Mouse (Mus musculus): ENCODE results near the gene Olfr1166. TPM values are rescaled to one million over a fixed set of nuclear protein-coding genes. Genes with fewer than 3 reads are reported as not detected.

Gene Olfr1166
- polyA plus RNA-seq (2015; fragmentation: Nextera tagmentation; extraction: Ambion mirVana), result not detected in 2 replicates

GRCm38 (mm10) chr2:88128172-88128571 is at the start of gene Olfr1166:
TSS of gene Olfr1166 (minus strand) at chr2:88128272.

GRCm38 (mm10) chr2:88155093-88155492 is 27.0 kb upstream of the Olfr1166 start, which contains the start of gene Olfr1167:
TSS of gene Olfr1167 (minus strand) at chr2:88155193.

GRCm38 (mm10) chr2:88093866-88094265 is 34.2 kb downstream of the Olfr1166 start, which contains the start of gene Olfr1164:
TSS of gene Olfr1164 (minus strand) at chr2:88093966.

Other genes with a start within 250 kb of the Olfr1166 start
- gene Olfr1153, start 233.3 kb downstream of the Olfr1166 start, polyA plus RNA-seq (2015; fragmentation: Nextera tagmentation; extraction: Ambion mirVana), result not detected in 2 replicates
- not detected in 2 replicates for gene Olfr1154, start 223.1 kb downstream of the Olfr1166 start, polyA plus RNA-seq (2015; fragmentation: Nextera tagmentation; extraction: Ambion mirVana)
- gene Olfr1155, start 183.1 kb downstream of the Olfr1166 start, polyA plus RNA-seq (2015; fragmentation: Nextera tagmentation; extraction: Ambion mirVana), result not detected in 2 replicates
- gene Olfr1156, start 175.2 kb downstream of the Olfr1166 start, polyA plus RNA-seq (2015; fragmentation: Nextera tagmentation; extraction: Ambion mirVana), result not detected in 2 replicates
- not detected in 2 replicates for gene Olfr1157, start 160.0 kb downstream of the Olfr1166 start, polyA plus RNA-seq (2015; fragmentation: Nextera tagmentation; extraction: Ambion mirVana)
- gene Olfr74, start 153.6 kb downstream of the Olfr1166 start, polyA plus RNA-seq (2015; fragmentation: Nextera tagmentation; extraction: Ambion mirVana), result not detected in 2 replicates
- gene Olfr1158, start 138.2 kb downstream of the Olfr1166 start, polyA plus RNA-seq (2015; fragmentation: Nextera tagmentation; extraction: Ambion mirVana), result not detected in 2 replicates
- not detected in 2 replicates for gene Olfr1160, start 120.0 kb downstream of the Olfr1166 start, polyA plus RNA-seq (2015; fragmentation: Nextera tagmentation; extraction: Ambion mirVana)
- not detected in 2 replicates for gene Olfr1161, start 105.5 kb downstream of the Olfr1166 start, polyA plus RNA-seq (2015; fragmentation: Nextera tagmentation; extraction: Ambion mirVana)
- 0.05 TPM in 1 of 2 replicates, not detected in the other for gene Olfr73, start 90.6 kb downstream of the Olfr1166 start, polyA plus RNA-seq (2015; fragmentation: Nextera tagmentation; extraction: Ambion mirVana)
- not detected in 2 replicates for gene Olfr1162, start 77.1 kb downstream of the Olfr1166 start, polyA plus RNA-seq (2015; fragmentation: Nextera tagmentation; extraction: Ambion mirVana)
- not detected in 2 replicates for gene Olfr1163, start 56.4 kb downstream of the Olfr1166 start, polyA plus RNA-seq (2015; fragmentation: Nextera tagmentation; extraction: Ambion mirVana)
- gene Olfr1164, start 34.3 kb downstream of the Olfr1166 start, polyA plus RNA-seq (2015; fragmentation: Nextera tagmentation; extraction: Ambion mirVana), result not detected in 2 replicates
- not detected in 2 replicates for gene Olfr1167, start 26.9 kb upstream of the Olfr1166 start, polyA plus RNA-seq (2015; fragmentation: Nextera tagmentation; extraction: Ambion mirVana)
- not detected in 2 replicates for gene Olfr1168, start 53.6 kb upstream of the Olfr1166 start, polyA plus RNA-seq (2015; fragmentation: Nextera tagmentation; extraction: Ambion mirVana)
- not detected in 2 replicates for gene Olfr1170, start 100.1 kb upstream of the Olfr1166 start, polyA plus RNA-seq (2015; fragmentation: Nextera tagmentation; extraction: Ambion mirVana)
- not detected in 2 replicates for gene Olfr1173, start 151.6 kb upstream of the Olfr1166 start, polyA plus RNA-seq (2015; fragmentation: Nextera tagmentation; extraction: Ambion mirVana)
- not detected in 2 replicates for gene Olfr1174-ps, start 186.9 kb upstream of the Olfr1166 start, polyA plus RNA-seq (2015; fragmentation: Nextera tagmentation; extraction: Ambion mirVana)
- not detected in 2 replicates for gene Olfr1175-ps, start 198.9 kb upstream of the Olfr1166 start, polyA plus RNA-seq (2015; fragmentation: Nextera tagmentation; extraction: Ambion mirVana)
- not detected in 2 replicates for gene Olfr1176, start 208.4 kb upstream of the Olfr1166 start, polyA plus RNA-seq (2015; fragmentation: Nextera tagmentation; extraction: Ambion mirVana)
- not detected in 2 replicates for gene Olfr1177-ps, start 218.2 kb upstream of the Olfr1166 start, polyA plus RNA-seq (2015; fragmentation: Nextera tagmentation; extraction: Ambion mirVana)